Mouse (Mus musculus) embryonic facial prominence, embryonic 11.5 days (tissue): ENCODE results near the gene Ptprg. TPM values are rescaled to one million over a fixed set of nuclear protein-coding genes. Genes with fewer than 3 reads are reported as not detected.

Experiments
- ATAC-seq: fragments of 200-750 bp; cut with Nextera tagmentation; replicated peaks from 2 replicates; pipeline ENCODE4 v1.8.0; 2017; ENCODE audit warnings: low read depth; ENCODE audit not compliant: insufficient number of reproducible peaks, low FRiP score, low TSS enrichment
- DNase-seq: peaks from one replicate; pipeline ENCODE4 v3.0.0-alpha.2; 2015; ENCODE audit warnings: low spot score
- H3K27ac ChIP-seq: fragments of 300-500 bp; sonication (generic); replicated peaks from 2 replicates; pipeline ENCODE4 v1.5.1; 2014; ENCODE audit warnings: mild to moderate bottlenecking, low read depth, low read length, control low read depth
- H3K27me3 ChIP-seq: fragments of 300-500 bp; sonication (generic); 2 replicates; pipeline ENCODE4 v1.6.1; 2014; ENCODE audit warnings: mild to moderate bottlenecking, low read length, moderate library complexity, mixed read lengths; ENCODE audit not compliant: control insufficient read depth, insufficient read depth
- H3K36me3 ChIP-seq: fragments of 300-500 bp; sonication (generic); replicated peaks from 2 replicates; pipeline ENCODE4 v1.6.1; 2014; ENCODE audit warnings: low read depth, mild to moderate bottlenecking, low read length, moderate library complexity, mixed read lengths; ENCODE audit not compliant: control insufficient read depth, insufficient read depth
- H3K4me1 ChIP-seq: fragments of 300-500 bp; sonication (generic); 2 replicates; pipeline ENCODE4 v1.6.1; 2014; ENCODE audit warnings: low read length, mixed read lengths; ENCODE audit not compliant: control insufficient read depth, insufficient read depth
- H3K4me2 ChIP-seq: fragments of 300-500 bp; sonication (generic); 2 replicates; pipeline ENCODE4 v1.6.1; 2014; ENCODE audit warnings: low read depth, mild to moderate bottlenecking, control low read depth, low read length, moderate library complexity
- H3K4me3 ChIP-seq: fragments of 300-500 bp; sonication (generic); 2 replicates; pipeline ENCODE4 v1.5.1; 2014; ENCODE audit warnings: low read depth, low read length, control low read depth
- H3K9ac ChIP-seq: fragments of 300-500 bp; sonication (generic); replicated peaks from 2 replicates; pipeline ENCODE4 v1.6.1; 2014; ENCODE audit warnings: mild to moderate bottlenecking, control low read depth, low read length
- H3K9me3 ChIP-seq: fragments of 300-500 bp; sonication (generic); replicated peaks from 2 replicates; pipeline ENCODE4 v1.6.1; 2016; ENCODE audit warnings: mild to moderate bottlenecking, low read length, inconsistent platforms, mixed read lengths; ENCODE audit not compliant: control insufficient read depth
- WGBS: fragments of 180-500 bp; shearing (Covaris S2); extraction: QIAGEN DNeasy Blood & Tissue Kit; methylation state at CpG from one replicate; pipeline ENCODE4 v1.1.7; 2014; 5-methylcytosine and 5-hydroxymethylcytosine counted together
- polyA plus RNA-seq: library from polyadenylated mRNA; unstranded; fragments of >200 nt; fragmentation: Nextera tagmentation; extraction: Ambion mirVana; gene quantifications from 2 replicates; pipeline ENCODE4 v1.2.1, GENCODE M21; 2014

Ptprg gene
- polyA plus RNA-seq, 1 experiment from 2014 or later, result 28.7 TPM

GRCm38 (mm10) chr14:11917225-11917624 lies 363.9 kb downstream of the Ptprg start:
- Histone ChIP-seq H3K9me3 (no peaks in the 10 kb centered on the region), H3K36me3 (no peaks in the 10 kb centered on the region), H3K4me1 (no peaks in the 10 kb centered on the region), H3K9ac (no peak overlapping the region), H3K27ac (no peak overlapping the region), H3K4me2 (no peak overlapping the region), H3K4me3 (no peak overlapping the region), H3K27me3 (no peaks in the 10 kb centered on the region)
- ATAC-seq, result no peak
- no peak for DNase-seq
- 97% methylated on average over 5 of the region's 5 CpGs for WGBS

DNA sequence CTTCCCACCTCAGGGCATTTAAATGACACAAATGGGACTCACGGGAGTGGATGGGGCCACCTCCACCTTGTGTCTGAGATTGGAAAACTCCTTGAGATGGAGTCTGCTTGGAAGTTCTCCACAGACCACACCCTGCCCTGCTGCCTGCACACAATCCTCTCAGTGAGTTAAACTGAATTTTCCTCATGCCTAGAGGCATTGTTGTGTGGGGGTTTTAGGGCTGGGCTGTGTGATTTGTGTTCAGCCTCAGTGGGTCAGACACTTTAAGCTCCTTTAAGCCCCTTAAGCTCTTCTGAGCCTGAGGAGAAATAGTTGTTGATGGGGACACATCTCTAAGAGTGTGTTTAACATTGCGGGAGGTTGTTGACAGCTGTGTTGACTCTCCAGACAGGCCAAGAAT lies 375.2 kb downstream of the Ptprg start:
- Histone ChIP-seq H3K27me3 (no peaks in the 10 kb centered on the region), H3K27ac (no peak overlapping the region), H3K9me3 (no peaks in the 10 kb centered on the region), H3K36me3 (no peaks in the 10 kb centered on the region), H3K4me3 (no peak overlapping the region), H3K4me1 (no peaks in the 10 kb centered on the region), H3K4me2 (no peak overlapping the region), H3K9ac (no peak overlapping the region)
- peak; percentile 14 for DNase-seq
- ATAC-seq, result no peak
- 67% methylated on average over 2 of the region's 2 CpGs for WGBS

GRCm38 (mm10) chr14:11932517-11932916 lies 379.2 kb downstream of the Ptprg start:
- Histone ChIP-seq H3K4me2 (no peak overlapping the region), H3K27me3 (no peaks in the 10 kb centered on the region)
- ATAC-seq, result no peak

GRCm38 (mm10) chr14:11934556-11934955 lies 381.2 kb downstream of the Ptprg start:
- DNase-seq, result no peak
- Histone ChIP-seq H3K9me3 (no peaks in the 10 kb centered on the region), H3K36me3 (no peaks in the 10 kb centered on the region), H3K4me2 (no peak overlapping the region), H3K4me1 (no peaks in the 10 kb centered on the region), H3K9ac (no peak overlapping the region), H3K4me3 (no peak overlapping the region), H3K27me3 (no peaks in the 10 kb centered on the region), H3K27ac (no peak overlapping the region)
- no peak for ATAC-seq
- WGBS, result 89% methylated on average over 2 of the region's 2 CpGs

More at GRCm38 (mm10) chr14:11932517-11932916, 379.2 kb downstream of the Ptprg start:
- H3K4me3 ChIP-seq, result no peak overlapping the region
- no peak for DNase-seq
- H3K27ac ChIP-seq, result no peak overlapping the region
- no peaks in the 10 kb centered on the region for H3K9me3 ChIP-seq
- H3K36me3 ChIP-seq, result no peaks in the 10 kb centered on the region
- H3K4me1 ChIP-seq, result no peaks in the 10 kb centered on the region
- WGBS, result 60% methylated on average over 3 of the region's 3 CpGs
- no peak overlapping the region for H3K9ac ChIP-seq

- ATAC-seq (no peak), DNase-seq (peak; percentile 15)
- no peaks in the 10 kb centered on the region for H3K27me3 ChIP-seq
- no peaks in the 10 kb centered on the region for H3K4me1 ChIP-seq
- no peak overlapping the region for H3K4me3 ChIP-seq
- WGBS, result 34% methylated on average over 1 of the region's 1 CpGs
- H3K36me3 ChIP-seq, result no peaks in the 10 kb centered on the region
- no peaks in the 10 kb centered on the region for H3K9me3 ChIP-seq
- no peak overlapping the region for H3K9ac ChIP-seq
- H3K4me2 ChIP-seq, result no peak overlapping the region
- H3K27ac ChIP-seq, result no peak overlapping the region
Observed at GRCm38 (mm10) chr14:11935281-11935680, 381.9 kb downstream of the Ptprg start.

- H3K27ac ChIP-seq, result no peak overlapping the region
- no peak for ATAC-seq
Observed at GRCm38 (mm10) chr14:11935698-11936097, 382.4 kb downstream of the Ptprg start.

DNA sequence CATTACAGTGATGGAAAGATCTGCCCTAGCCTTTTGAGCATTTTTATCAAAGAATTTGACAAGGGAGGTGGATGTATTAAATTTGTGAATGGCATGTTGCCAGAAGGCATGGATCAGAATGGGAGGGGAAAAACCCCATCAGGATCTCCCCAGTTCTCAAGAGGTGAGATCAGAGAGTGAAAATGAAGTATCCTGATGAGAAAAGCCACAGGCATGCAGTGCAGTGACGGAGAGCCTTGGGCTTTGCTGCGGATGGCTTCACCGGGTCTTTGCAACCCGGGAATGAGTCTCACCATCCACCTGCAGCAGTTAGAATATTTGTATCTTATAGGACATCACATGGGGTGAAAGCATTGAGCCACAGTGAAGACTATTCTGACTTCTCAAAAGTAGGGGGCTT lies 385.6 kb downstream of the Ptprg start:
- Histone ChIP-seq H3K27ac (no peak overlapping the region), H3K4me3 (no peak overlapping the region), H3K4me1 (no peaks in the 10 kb centered on the region), H3K9ac (no peak overlapping the region), H3K9me3 (no peaks in the 10 kb centered on the region), H3K36me3 (no peaks in the 10 kb centered on the region), H3K27me3 (no peaks in the 10 kb centered on the region), H3K4me2 (no peak overlapping the region)
- DNase-seq (no peak), ATAC-seq (no peak)
- WGBS, result 81% methylated on average over 4 of the region's 4 CpGs

More at GRCm38 (mm10) chr14:11935698-11936097, 382.4 kb downstream of the Ptprg start:
- Histone ChIP-seq H3K9ac (no peak overlapping the region), H3K4me3 (no peak overlapping the region), H3K27me3 (no peaks in the 10 kb centered on the region), H3K36me3 (no peaks in the 10 kb centered on the region), H3K4me2 (no peak overlapping the region), H3K9me3 (no peaks in the 10 kb centered on the region), H3K4me1 (no peaks in the 10 kb centered on the region)
- WGBS, result 86% methylated on average over 7 of the region's 7 CpGs
- DNase-seq, result no peak

DNA sequence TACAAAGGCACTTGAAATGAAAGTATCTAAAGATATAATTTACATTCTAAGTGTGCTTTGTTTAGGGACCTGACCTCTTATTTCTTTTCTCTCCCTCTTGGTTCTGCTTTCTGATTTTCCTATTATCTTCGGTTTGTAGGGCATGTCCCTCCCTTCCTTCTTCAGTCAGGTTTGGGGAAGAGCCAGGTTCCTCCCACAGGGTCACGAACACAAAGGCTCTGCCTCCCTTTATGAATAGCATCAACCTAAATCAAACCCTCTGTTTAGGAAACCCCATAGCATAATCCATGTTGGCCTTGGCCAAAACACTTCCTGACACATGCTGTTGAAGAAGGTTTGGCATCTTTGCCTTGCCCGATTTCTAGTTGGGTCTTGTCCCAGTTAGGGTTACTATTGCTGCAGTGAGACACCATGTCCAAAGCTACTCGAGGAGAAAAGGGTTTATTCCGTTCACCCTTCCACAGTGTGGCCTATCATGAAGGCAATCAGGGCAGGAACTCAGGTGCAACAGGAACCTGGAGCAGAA lies 388.7 kb downstream of the Ptprg start:
- H3K9me3 ChIP-seq, result no peaks in the 10 kb centered on the region
- H3K4me2 ChIP-seq, result no peak overlapping the region
- no peak for DNase-seq
- no peak overlapping the region for H3K9ac ChIP-seq
- ATAC-seq, result no peak
- no peaks in the 10 kb centered on the region for H3K4me1 ChIP-seq
- 81% methylated on average over 5 of the region's 5 CpGs for WGBS
- no peaks in the 10 kb centered on the region for H3K36me3 ChIP-seq
- no peak overlapping the region for H3K27ac ChIP-seq
- no peaks in the 10 kb centered on the region for H3K27me3 ChIP-seq
- no peak overlapping the region for H3K4me3 ChIP-seq
